23 mouse cellular contexts compared by ENCODE assay signal in genomic region chr1:187907407-187907806, GRCm38 (mm10).
A peak's percentile ranks its signal among the peaks of the same experiment; 100 is the strongest.
DNase-seq lines count a peak whose midpoint lies in the region; ATAC-seq lines count a peak whose summit lies in the region.
"Had no signal": no experiment of that assay in that cellular context is flagged by ENCODE, and none has a peak within 500 bp of the region (broad histone marks: within the 10 kb centered on the region; RNA-seq: fewer than 3 reads in every experiment).

No protein-coding gene starts in this region.

- H3K9me3 ChIP-seq in heart, embryonic 11.5 days (replicated peaks; ENCODE audit: control insufficient read depth, low read length), result no peaks in the 10 kb centered on the region
- H3K9me3 ChIP-seq in heart, embryonic 16.5 days (replicated peaks; ENCODE audit: control insufficient read depth, low read length), result no peaks in the 10 kb centered on the region
- no peaks in the 10 kb centered on the region for H3K9me3 ChIP-seq in limb, embryonic 11.5 days (ENCODE audit: control insufficient read depth, low read length)
- H3K9me3 ChIP-seq: embryonic facial prominence, embryonic 15.5 days; hindbrain, embryonic 15.5 days; liver, embryonic 12.5 days had no signal

- peak; percentile 72 for DNase-seq in heart, adult 11 months
- no peak for DNase-seq in heart, postnatal 4 days
- DNase-seq in embryo, embryonic 10.5 days (ENCODE audit: low spot score), result peak; percentile 42
- peak; percentile 38 for DNase-seq in limb, embryonic 11.5 days (ENCODE audit: low spot score)
- no peak for DNase-seq in kidney, postnatal 25 days
- DNase-seq: adrenal gland, postnatal 36 days; cerebellum, adult 11-12 months; cerebellum, postnatal 10 days; forebrain, postnatal 0 days; gastrocnemius, postnatal 36 days; kidney, adult 2 months; left cerebral cortex, postnatal 4 days; lung, adult 18-20 months; lung, postnatal 10 days; right cerebral cortex, adult 18-20 months; right cerebral cortex, postnatal 4 days; thymus, postnatal 14 days had no signal

- H3K4me1 ChIP-seq in heart, embryonic 11.5 days (ENCODE audit: control insufficient read depth, insufficient read depth, low read length), result peaks cover 7% of the 10 kb centered on the region
- H3K4me1 ChIP-seq in heart, embryonic 16.5 days (ENCODE audit: control insufficient read depth, insufficient read depth, low read length), result peaks cover 20% of the 10 kb centered on the region
- H3K4me1 ChIP-seq in limb, embryonic 11.5 days (ENCODE audit: control insufficient read depth, insufficient read depth, low read length), result peaks cover 8% of the 10 kb centered on the region; the same call in 1 of the 2 replicates
- H3K4me1 ChIP-seq: hindbrain, embryonic 15.5 days; liver, embryonic 12.5 days had no signal

- H3K27ac ChIP-seq in heart, embryonic 11.5 days (ENCODE audit: low read depth, low read length), result no peak overlapping the region
- H3K27ac ChIP-seq in heart, embryonic 16.5 days (ENCODE audit: low read length), result peak overlapping the region; percentile 78
- no peak overlapping the region for H3K27ac ChIP-seq in limb, embryonic 11.5 days (replicated peaks; ENCODE audit: low read depth, low read length)
- H3K27ac ChIP-seq: embryonic facial prominence, embryonic 15.5 days; hindbrain, embryonic 15.5 days; kidney, postnatal 0 days; liver, embryonic 12.5 days had no signal

- H3K4me3 ChIP-seq in heart, embryonic 11.5 days (ENCODE audit: low read depth, low read length), result no peak overlapping the region
- H3K4me3 ChIP-seq in heart, embryonic 16.5 days (ENCODE audit: low read length), result no peak overlapping the region
- H3K4me3 ChIP-seq in limb, embryonic 11.5 days (ENCODE audit: low read depth, low read length), result no peak overlapping the region
- H3K4me3 ChIP-seq: embryonic facial prominence, embryonic 15.5 days; hindbrain, embryonic 15.5 days; liver, embryonic 12.5 days had no signal

- no peak for ATAC-seq in heart, embryonic 11.5 days (replicated peaks; ENCODE audit: insufficient number of reproducible peaks, low FRiP score, low TSS enrichment)
- no peak for ATAC-seq in heart, embryonic 16.5 days (replicated peaks; ENCODE audit: extremely low read depth, insufficient read depth, low FRiP score)
- ATAC-seq in limb, embryonic 11.5 days (ENCODE audit: insufficient number of reproducible peaks, low FRiP score, low TSS enrichment, low read depth), result no peak
- ATAC-seq: forebrain, postnatal 0 days; liver, embryonic 12.5 days had no signal

- H3K27me3 ChIP-seq in heart, embryonic 11.5 days (ENCODE audit: control insufficient read depth, insufficient read depth, low read length), result no peaks in the 10 kb centered on the region
- H3K27me3 ChIP-seq in heart, embryonic 16.5 days (ENCODE audit: control insufficient read depth, insufficient read depth, low read length), result no peaks in the 10 kb centered on the region
- H3K27me3 ChIP-seq in limb, embryonic 11.5 days (ENCODE audit: control insufficient read depth, insufficient read depth, low read length), result no peaks in the 10 kb centered on the region
- H3K27me3 ChIP-seq: embryonic facial prominence, embryonic 15.5 days; hindbrain, embryonic 15.5 days; liver, embryonic 12.5 days had no signal

- no peak overlapping the region for H3K4me2 ChIP-seq in heart, embryonic 11.5 days
- H3K4me2 ChIP-seq in heart, embryonic 16.5 days (ENCODE audit: low read depth, low read length), result no peak overlapping the region
- no peak overlapping the region for H3K4me2 ChIP-seq in limb, embryonic 11.5 days (ENCODE audit: low read depth, severe bottlenecking)
- H3K4me2 ChIP-seq: embryonic facial prominence, embryonic 15.5 days; hindbrain, embryonic 15.5 days; liver, embryonic 12.5 days had no signal

- H3K9ac ChIP-seq in heart, embryonic 11.5 days (ENCODE audit: low read depth, low read length), result no peak overlapping the region
- H3K9ac ChIP-seq in heart, embryonic 16.5 days (ENCODE audit: low read length), result no peak overlapping the region
- no peak overlapping the region for H3K9ac ChIP-seq in limb, embryonic 11.5 days (ENCODE audit: low read length)
- H3K9ac ChIP-seq: embryonic facial prominence, embryonic 15.5 days; forebrain, postnatal 0 days; hindbrain, embryonic 15.5 days; liver, embryonic 12.5 days had no signal

- H3K36me3 ChIP-seq in heart, embryonic 11.5 days (ENCODE audit: control insufficient read depth, insufficient read depth, low read length), result no peaks in the 10 kb centered on the region
- no peaks in the 10 kb centered on the region for H3K36me3 ChIP-seq in heart, embryonic 16.5 days (ENCODE audit: control insufficient read depth, insufficient read depth)
- H3K36me3 ChIP-seq in limb, embryonic 11.5 days (ENCODE audit: control insufficient read depth, insufficient read depth, low read length), result no peaks in the 10 kb centered on the region
- H3K36me3 ChIP-seq: embryonic facial prominence, embryonic 15.5 days; hindbrain, embryonic 15.5 days; liver, embryonic 12.5 days had no signal

- 59% methylated on average over 7 of the region's 7 CpGs for WGBS in heart, embryonic 11.5 days (ENCODE audit: insufficient replicate concordance)
- WGBS in heart, embryonic 16.5 days, result 65% methylated on average over 7 of the region's 7 CpGs
- WGBS in limb, embryonic 11.5 days, result 54% methylated on average over 7 of the region's 7 CpGs

Comparison
In these comparisons a context has a peak if more than half of its experiments do, and no peak if none do; other contexts are left out.
1. DNase-seq: peak in heart, adult 11 months (single experiment), embryo, embryonic 10.5 days (single experiment) and limb, embryonic 11.5 days (single experiment); none in heart, postnatal 4 days (single experiment) and kidney, postnatal 25 days (0 of 2).